Mouse (Mus musculus) lung, postnatal 14 days (tissue): ENCODE measurements around the gene Mpg.

Experiments
- DNase-seq: peaks from one replicate; pipeline ENCODE4 v3.0.0; 2021

Mpg gene

DNA sequence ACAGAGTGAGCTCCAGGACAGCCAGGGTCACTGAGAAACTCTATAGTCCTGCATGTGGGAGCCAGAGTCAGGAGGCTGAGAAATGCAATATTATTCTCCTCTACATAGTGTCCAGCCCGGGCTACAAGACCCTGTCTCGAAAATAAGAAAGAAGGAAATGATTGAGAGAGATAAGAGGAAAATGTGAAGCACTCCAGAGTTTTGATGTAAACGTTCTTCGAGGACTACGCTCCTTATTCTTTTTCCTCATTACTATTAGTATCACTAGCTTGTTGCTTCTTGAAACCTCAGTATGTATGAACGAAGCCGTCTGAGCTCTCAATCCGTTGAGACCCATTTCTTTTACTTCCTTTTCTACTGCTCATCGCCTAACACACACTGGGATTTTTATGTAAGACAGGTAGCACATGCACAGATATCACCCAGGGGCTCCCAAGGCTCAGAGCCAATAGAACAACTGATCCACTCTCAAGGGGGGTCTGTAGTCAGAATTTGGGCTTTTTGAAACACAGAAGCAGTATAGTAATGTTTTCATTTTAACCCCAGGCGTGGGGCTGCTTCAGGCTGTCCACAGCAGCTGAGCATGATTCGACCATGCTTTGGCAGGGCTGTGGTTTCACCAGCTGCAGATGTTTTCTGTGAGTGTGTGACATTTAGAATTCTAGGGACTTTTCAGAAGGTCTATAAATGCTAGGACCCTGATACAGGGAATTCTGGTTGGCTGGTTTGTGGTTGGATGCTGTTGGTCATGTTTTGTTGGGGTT is 24.2 kb upstream of the Mpg start:
- no peak for DNase-seq

DNA sequence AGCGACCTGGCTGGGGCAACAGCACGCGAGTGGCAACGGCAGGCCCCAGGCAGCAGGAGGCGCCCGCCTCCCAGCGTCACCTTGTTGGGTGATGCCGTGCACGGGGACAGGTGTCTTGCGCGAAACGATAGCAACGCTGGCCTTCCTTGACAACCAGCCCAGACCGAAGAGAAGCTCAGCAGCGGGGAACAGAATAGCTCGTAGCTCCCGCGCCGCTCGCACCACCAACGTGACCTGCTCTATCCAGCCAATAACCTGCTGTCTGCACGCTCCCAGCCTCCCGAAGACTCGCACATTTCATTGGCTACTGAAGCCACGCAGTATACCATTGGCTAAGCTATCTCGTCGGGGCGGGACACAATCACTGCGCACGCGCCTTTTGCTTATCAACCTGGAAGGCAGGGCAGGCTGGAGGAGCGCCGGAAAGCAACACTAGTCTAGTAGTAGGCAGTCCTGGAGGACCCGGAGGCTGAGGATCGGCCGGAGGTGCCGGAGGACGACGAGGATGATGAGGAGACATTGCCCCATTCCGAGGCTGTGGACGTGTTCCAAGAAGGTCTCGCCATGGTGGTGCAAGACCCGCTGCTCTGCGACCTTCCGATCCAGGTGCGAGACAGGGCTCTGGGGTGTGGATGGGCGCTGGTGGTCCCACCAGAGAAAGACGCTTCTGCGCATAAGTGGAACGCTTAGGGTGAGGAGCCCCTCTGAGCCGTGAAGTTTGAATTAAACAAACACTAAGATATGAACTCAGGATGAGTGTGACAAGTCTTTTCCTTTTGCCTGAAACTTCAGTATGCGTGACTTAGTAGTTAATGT is 21.0 kb upstream of the Mpg start, which contains the start of gene Snrnp25:
TSS of gene Snrnp25 (plus strand) at position 358 of the 816 bp plus-strand sequence.
- peak; percentile 96 for DNase-seq

DNA sequence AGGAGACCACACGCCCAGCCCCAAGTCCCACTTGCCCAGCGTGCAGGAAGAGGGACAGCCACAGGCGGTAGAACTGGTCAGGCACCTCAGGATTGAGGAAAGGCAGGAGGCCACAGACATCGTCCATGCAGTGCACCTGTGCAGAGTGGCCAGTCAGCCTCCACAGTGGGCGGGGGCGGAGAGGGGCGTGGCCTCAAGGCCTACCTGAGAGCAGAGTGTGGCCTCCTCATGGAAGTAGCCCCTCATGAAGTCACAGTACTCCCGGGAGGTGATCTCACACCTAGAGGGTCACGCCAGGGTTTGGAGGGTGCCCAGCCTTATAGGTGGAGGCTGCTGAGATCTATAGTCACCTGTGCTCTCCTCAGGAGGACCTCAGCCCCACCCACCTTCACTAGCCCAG is 15.7 kb upstream of the Mpg start:
- no peak for DNase-seq

GRCm38 (mm10) chr11:32215372-32216162 is 10.7 kb upstream of the Mpg start:
- DNase-seq = no peak

- peak; percentile 86 for DNase-seq
Measured at GRCm38 (mm10) chr11:32216851-32217250, 9.5 kb upstream of the Mpg start.

- no peak for DNase-seq
Measured at GRCm38 (mm10) chr11:32218501-32219050, 7.7 kb upstream of the Mpg start.

DNA sequence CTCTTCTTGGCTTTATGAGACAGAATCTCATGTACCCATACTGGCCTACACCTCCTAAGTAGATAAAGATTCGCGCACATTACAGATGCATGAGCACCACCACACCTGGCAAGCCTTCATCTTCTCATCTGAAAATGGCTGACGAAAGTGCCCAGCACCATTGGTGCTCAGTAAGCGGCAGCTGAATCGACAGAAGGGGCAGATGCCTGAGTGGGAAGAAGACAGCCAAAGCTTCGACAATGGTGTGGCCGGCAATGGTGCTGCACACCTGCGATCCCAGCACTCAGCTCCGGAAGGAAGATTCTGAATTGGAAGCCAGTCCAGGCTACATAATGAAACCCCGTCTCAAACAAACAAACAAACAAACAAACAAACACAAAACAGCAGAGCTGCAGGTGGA is 7.0 kb upstream of the Mpg start:
- no peak for DNase-seq

DNA sequence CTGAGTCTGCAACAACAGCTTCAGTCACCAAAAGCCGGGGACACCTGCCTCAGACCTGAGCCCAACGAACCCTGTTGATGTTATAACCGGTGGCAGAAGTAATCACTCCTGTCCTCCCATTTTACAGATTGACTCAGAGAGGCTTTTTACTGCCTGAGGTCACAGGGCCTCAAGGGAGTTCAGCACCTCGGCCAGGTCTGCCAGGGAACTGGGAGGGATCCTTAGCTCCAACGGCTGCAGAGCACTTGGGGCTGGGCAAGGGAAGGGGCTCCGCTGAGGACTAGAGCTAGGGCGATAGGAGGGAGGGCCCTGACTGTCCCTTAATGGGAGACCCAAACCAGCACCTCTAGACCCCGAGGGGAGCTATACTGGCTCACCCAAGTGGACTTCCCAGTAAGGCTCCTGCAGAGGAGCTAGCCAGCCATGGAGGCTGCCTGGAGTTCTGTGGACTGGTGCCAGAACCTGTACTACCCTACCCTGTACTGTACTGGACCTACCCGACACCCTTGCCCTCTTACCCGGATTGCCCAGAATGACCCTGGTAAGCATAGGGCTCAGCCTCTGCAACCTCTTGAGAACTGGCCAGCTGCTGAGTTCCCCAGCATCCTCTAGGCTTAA is 5.6 kb upstream of the Mpg start:
- no peak for DNase-seq

- DNase-seq = peak; percentile 70
Measured at GRCm38 (mm10) chr11:32221225-32221950, 4.9 kb upstream of the Mpg start.

DNA sequence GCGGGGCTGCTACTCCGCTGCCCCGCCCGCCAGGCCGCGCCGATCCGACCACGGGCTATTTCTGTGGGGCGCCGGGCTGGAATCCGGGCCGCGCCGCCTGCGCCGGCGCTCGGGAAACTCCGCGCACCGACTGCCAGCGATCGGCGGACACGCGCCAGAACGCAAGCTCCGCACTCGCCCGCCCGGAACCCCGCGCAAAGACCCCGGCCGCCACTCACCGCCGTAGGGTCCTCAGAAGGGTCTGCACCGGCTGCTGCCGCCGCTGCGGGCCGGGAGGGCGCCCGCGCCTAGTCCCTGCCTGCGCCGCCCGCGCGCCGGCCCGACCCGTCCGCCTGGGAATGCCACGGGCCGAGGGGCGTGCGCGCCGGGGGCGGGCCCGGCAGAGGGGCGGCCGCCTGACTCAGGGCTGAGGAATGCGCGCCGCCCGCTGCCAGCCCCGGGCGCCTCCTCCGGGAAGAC is 4.3 kb upstream of the Mpg start, which contains the start of gene Rhbdf1:
TSS of gene Rhbdf1 (minus strand) at position 350 of the 459 bp plus-strand sequence.
- DNase-seq = peak; percentile 75

DNA sequence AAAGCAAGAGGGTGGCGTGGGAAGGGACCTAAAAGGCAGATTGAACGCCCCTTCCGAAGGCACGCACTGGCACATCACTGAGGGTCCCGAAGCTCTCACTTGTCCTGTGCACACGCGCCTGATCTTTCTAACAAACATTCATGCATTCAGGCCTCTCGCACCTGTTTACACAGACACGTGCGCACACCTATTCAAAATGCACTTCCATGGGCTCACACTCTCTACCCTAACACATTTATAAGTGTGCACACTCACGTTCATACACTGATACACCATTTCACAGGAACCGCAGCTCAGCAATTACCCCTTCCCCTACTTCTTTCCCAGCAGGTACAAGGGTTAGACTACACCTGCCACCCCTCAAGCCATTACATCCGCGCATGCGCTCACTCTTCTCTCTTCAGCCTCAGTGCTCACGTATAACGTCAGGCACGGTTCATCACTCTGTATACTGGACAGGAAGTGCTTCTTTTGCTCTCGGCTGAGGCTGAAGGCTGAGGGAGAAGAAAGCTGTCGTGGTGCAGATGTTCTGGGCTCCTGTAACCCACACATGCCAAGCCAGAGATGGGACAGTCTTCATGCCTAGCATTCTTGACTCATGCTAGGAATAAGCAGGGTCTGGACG is 3.6 kb upstream of the Mpg start:
- DNase-seq = peak; percentile 33

DNA sequence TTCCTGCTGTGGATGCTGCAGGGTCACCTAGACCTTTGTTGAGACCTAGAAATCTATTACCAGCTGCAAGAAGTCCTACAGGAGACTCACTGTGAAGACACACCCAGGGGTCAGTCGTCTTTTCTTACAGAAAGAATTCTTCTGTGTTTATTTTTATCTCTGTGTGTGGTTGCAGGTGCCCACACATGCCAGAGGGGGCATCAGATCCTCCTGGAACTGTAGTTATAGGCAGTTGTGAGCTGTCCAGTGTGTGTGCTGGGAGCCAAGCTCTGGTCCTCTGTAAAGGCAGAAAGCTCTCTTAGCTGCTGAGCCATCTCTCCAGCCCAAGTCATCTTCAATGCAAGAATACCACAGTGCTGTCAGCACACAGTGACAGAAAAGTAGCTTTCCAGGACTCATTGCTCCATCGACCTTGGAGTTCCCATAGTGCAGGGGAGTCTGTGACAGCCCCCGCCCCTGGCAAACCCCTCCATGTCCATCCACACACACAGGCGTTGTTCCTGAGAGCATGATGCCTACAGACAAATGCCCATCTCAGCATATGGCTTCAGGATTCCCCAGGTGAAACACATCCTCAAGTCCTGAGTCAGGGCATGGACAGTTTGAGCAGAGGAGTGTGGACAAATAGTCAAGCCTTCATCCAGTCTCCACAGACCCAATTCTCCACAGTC is 2.9 kb upstream of the Mpg start:
- no peak for DNase-seq

DNA sequence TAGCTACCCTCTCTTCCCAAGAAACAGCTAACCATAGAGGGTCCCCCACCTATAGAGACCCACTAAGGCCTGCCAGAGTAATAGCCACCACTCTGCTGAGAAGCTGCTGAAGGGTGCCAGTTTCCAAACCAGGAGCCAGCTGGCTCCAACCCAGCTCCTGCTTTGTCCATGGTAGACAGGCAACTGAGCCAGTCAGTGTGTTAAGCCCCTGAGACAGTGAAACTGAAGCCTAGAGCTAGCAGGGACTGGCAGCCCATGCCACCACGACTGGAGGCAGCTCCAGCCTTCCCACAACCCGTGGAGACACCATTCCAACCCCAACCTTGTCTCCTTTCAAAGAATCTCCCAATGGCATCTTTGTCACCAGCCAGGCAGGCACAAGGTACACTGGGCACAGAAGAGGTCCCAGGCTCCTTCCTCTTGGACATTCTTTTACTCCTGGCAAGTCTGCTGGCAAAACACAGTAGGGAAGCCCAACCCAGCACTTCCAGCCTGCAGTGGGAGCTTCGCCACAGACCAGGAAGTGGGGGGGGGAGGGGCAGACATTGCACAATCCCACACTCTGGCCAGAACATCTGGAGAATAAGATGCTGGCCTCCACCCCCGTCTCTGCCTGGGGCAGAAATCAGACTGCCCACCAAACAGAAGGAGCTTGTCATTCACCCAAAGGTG is 1.7 kb upstream of the Mpg start:
- DNase-seq = peak; percentile 92

DNA sequence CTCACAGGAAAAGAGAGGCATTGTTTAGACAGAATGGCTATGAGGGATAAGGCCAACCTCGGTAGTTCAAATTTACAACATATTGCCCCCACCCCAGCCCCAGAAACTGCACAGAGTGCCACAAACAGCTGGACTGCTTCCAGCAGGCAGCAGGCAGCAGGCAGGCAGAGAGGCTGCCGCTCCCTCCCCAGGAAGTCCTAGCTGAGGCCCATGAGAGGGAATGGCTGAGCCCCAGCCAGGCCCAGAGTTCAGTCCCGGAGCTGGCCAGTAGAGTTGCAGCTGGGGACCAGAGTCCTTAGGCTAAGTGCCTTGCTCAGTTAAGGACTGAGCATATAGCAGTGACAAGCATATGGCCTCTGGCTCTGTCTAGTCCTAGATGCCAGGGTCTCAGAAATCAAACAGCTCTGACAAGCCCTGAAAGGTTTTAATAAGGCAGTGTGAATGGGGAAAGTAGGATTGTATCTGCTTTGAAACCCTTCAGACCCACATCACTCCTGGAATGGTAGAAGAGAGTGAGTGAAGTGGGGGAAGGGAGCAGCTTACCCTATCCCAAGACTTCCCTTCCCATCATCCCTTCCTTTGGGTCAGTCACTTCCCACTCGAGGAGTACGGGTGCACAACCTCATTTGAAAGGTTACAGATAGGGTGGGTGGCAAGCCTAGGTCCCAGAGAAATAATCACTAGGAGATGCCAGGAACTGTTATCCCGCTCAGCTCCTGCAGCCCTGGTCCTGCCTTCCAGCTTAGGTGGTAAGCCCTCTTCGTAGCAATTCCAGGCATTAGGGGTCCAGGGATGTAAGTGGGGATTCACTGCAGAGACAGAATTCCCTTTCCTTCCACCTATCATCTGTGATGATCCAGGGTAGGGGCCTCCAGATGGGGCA is 842 bp upstream of the Mpg start:
- peak; percentile 44 for DNase-seq

GRCm38 (mm10) chr11:32227041-32227440 is 736 bp downstream of the Mpg start:
- DNase-seq = no peak

- DNase-seq = no peak
Measured at GRCm38 (mm10) chr11:32227555-32227954, 1.2 kb downstream of the Mpg start.

- no peak for DNase-seq
Measured at GRCm38 (mm10) chr11:32228292-32228845, 2.1 kb downstream of the Mpg start.

DNA sequence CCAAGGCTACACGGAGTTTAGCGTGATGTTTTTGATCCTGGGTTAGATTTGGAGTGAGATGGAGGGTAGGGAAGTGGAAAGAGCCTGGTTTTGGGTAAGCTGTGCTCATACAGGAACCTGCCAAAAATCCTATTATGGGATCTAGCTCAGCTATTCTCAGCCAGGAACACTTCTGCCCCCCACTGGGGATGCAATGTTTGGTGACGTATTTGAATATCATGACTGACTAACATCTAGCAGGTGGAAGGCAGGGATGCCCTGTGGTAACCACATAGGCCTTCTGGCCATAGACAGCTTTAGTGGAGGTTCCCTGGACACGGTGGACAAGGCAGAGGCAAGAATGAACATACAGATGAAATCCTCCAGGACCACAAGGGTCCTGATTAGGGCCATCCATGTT is 3.9 kb downstream of the Mpg start:
- DNase-seq = peak; percentile 26

DNA sequence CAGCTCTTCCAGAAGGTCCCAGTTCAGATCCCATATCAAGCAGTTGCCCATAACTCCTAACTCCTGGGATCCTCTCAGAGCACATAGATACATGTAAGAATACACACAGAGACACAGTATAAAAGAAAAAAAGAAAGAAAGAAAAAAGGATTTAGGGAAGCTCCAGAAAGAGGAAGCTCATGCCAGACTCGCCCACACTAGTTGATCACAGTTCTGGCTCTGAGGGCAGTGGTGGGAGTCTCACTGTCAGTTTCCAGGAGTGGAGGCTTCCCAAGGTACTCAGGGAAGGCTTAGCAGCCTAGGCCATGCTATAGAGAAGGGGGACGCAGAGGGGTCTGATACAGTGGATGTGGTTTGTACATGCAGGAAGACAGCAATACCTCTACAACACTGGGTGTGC is 4.8 kb downstream of the Mpg start:
- DNase-seq = no peak
